8 mouse cellular contexts compared by ENCODE assay signal in the genomic region with DNA sequence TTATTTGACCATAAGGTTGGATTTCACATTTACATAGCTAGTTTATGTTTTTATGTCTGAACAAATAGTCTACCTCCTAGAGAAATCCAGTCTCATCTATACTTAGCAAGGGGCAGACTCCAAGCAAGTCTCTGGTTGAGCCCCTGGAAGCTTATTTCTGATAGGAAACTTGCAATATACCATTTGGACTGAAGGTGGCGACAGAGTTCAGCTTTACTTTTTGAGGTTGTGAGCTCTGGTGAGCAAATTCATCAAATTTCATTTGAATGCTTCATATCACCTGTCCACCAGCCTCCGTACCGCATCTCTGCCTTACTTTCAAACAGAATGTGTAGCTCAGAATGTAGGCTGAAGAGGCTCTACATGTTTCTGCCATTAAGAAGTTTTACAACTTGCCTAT. TPM values are rescaled to one million over a fixed set of nuclear protein-coding genes. Genes with fewer than 3 reads are reported as not detected.
A peak's percentile ranks its signal among the peaks of the same experiment; 100 is the strongest.
DNase-seq lines count a peak whose midpoint lies in the region; ATAC-seq lines count a peak whose summit lies in the region.

No protein-coding gene starts in this region.

- H3K4me3 ChIP-seq in neural tube, embryonic 11.5 days (ENCODE audit: low read depth, low read length): no peak overlapping the region

- intact Hi-C loops in heart, postnatal 14 days (cut with DNase I): loop anchor here (1.0 to 10.0 kb wide), 3 partner anchors 108 to 458 kb away; no protein-coding TSS in a partner anchor
- intact Hi-C loops in heart, postnatal 25 days (cut with DNase I): loop anchor here (1.0 to 10.0 kb wide), 3 partner anchors 108 to 458 kb away; no protein-coding TSS in a partner anchor
- intact Hi-C loops in left cerebral cortex, postnatal 4 days (cut with DNase I): loop anchor here (5.0 to 10.0 kb wide), 2 partner anchors 108 to 270 kb away; no protein-coding TSS in a partner anchor

- DNase-seq in heart, postnatal 14 days: peak; percentile 25 to 64
- DNase-seq in heart, postnatal 25 days (ENCODE audit: low spot score): no peak
- peak; percentile 57 for DNase-seq in ES-CJ7 (ENCODE audit: low read depth, low spot score)
- DNase-seq in c-Kit-positive CD71-negative TER-119-negative erythroid progenitor cells, embryonic 14.5 days (ENCODE audit: low read depth): peak; percentile 56
- DNase-seq in left cerebral cortex, postnatal 4 days: peak; percentile 22
- peak; percentile 52 for DNase-seq in neural tube, embryonic 11.5 days (ENCODE audit: low spot score)
- DNase-seq in ovary, adult 18-20 months (ENCODE audit: low spot score): no peak

- no peaks in the 10 kb centered on the region for H3K27me3 ChIP-seq in neural tube, embryonic 11.5 days (ENCODE audit: control insufficient read depth, insufficient read depth, low read length)

- no peaks in the 10 kb centered on the region for H3K4me1 ChIP-seq in neural tube, embryonic 11.5 days (ENCODE audit: control insufficient read depth, insufficient read depth, low read length)

- H3K9ac ChIP-seq in neural tube, embryonic 11.5 days (ENCODE audit: low read length): no peak overlapping the region

- H3K36me3 ChIP-seq in neural tube, embryonic 11.5 days (ENCODE audit: control insufficient read depth, insufficient read depth, low read length): no peaks in the 10 kb centered on the region

- no peak overlapping the region for H3K4me2 ChIP-seq in neural tube, embryonic 11.5 days (ENCODE audit: low read depth)

- no peak overlapping the region for H3K27ac ChIP-seq in neural tube, embryonic 11.5 days (ENCODE audit: low read depth, low read length)

- peak; percentile 84 for ATAC-seq in granulocyte monocyte progenitor cell, adult 5-6 weeks (replicated peaks; ENCODE audit: poor library complexity, severe bottlenecking)
- ATAC-seq in neural tube, embryonic 11.5 days (ENCODE audit: insufficient read depth, low FRiP score, low TSS enrichment): no peak

- whole genome bisulfite sequencing in neural tube, embryonic 11.5 days: 13% methylated on average over 3 of the region's 3 CpGs

- H3K9me3 ChIP-seq in neural tube, embryonic 11.5 days (ENCODE audit: control insufficient read depth, low read length): no peaks in the 10 kb centered on the region

RNA-seq across cellular contexts. Expression of a gene that starts 5.8 kb away (rescaled TPM):
- total RNA-seq in heart, postnatal 14 days (2021): not detected
- not detected for total RNA-seq in heart, postnatal 25 days (2021)
- total RNA-seq in granulocyte monocyte progenitor cell, adult 5-6 weeks (2014; fragmentation: Nextera tagmentation): not detected in 2 replicates
- not detected in 2 replicates for total RNA-seq in granulocyte monocyte progenitor cell, adult 5-6 weeks (2017)
- total RNA-seq in left cerebral cortex, postnatal 4 days (2021): not detected
- polyA plus RNA-seq in neural tube, embryonic 11.5 days (2014; fragmentation: Nextera tagmentation; extraction: Ambion mirVana): not detected in 2 replicates

RNA-seq across cellular contexts. Expression of a gene that starts 20.1 kb away (rescaled TPM):
- total RNA-seq in heart, postnatal 14 days (2021): not detected
- total RNA-seq in heart, postnatal 25 days (2021): not detected
- not detected in 2 replicates for total RNA-seq in granulocyte monocyte progenitor cell, adult 5-6 weeks (2014; fragmentation: Nextera tagmentation)
- total RNA-seq in granulocyte monocyte progenitor cell, adult 5-6 weeks (2017): not detected in 2 replicates
- not detected for total RNA-seq in left cerebral cortex, postnatal 4 days (2021)
- polyA plus RNA-seq in neural tube, embryonic 11.5 days (2014; fragmentation: Nextera tagmentation; extraction: Ambion mirVana): not detected in 2 replicates

RNA-seq across cellular contexts. Expression of a gene that starts 39.8 kb away (rescaled TPM):
- total RNA-seq in heart, postnatal 14 days (2021): under 1 TPM in 1 of 2 experiments, not detected in 1; 0.22 TPM
- not detected for total RNA-seq in heart, postnatal 25 days (2021)
- 4.2 TPM in 1 of 2 replicates, not detected in the other for total RNA-seq in granulocyte monocyte progenitor cell, adult 5-6 weeks (2014; fragmentation: Nextera tagmentation)
- 0.43 and 1.0 TPM in 2 replicates for total RNA-seq in granulocyte monocyte progenitor cell, adult 5-6 weeks (2017)
- not detected for total RNA-seq in left cerebral cortex, postnatal 4 days (2021)
- polyA plus RNA-seq in neural tube, embryonic 11.5 days (2014; fragmentation: Nextera tagmentation; extraction: Ambion mirVana): not detected in 2 replicates

Comparison
In these comparisons a context has a peak if more than half of its experiments do, and no peak if none do; other contexts are left out.
1. DNase-seq: peak in heart, postnatal 14 days (2 of 2), ES-CJ7 (single experiment), c-Kit-positive CD71-negative TER-119-negative erythroid progenitor cells, embryonic 14.5 days (single experiment), left cerebral cortex, postnatal 4 days (single experiment) and neural tube, embryonic 11.5 days (single experiment); none in heart, postnatal 25 days (single experiment) and ovary, adult 18-20 months (single experiment).